Mouse (Mus musculus) forelimb bud, embryonic 11.5 days (tissue): ENCODE measurements around the gene Epop.

Experiments used
- DNase-seq: peaks from one replicate; pipeline ENCODE4 v3.0.0-alpha.2; 2012; ENCODE audit warnings: low read depth, low spot score

The Epop gene

DNA sequence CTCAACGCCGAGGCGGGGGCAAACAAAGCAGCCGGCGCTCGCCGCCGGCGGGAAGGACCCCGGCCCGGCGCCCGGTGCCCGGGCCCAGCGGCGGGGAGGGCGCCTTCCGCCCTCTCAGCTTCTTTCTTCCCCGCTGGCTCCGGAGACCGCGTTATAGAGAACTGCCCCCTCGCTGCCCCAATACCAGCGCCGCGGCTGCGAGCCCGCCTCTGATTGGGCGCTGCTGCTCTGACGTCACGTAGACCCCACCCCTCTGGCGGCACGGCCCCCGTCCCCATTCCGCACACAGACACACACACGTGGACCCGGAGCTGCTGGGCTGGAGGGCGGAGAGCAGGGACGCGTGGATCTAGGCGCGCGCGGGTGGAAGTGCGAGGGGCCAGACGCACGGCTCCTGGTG is at the start of gene Epop:
TSS of gene Epop (minus strand) at position 127 of the 400 bp plus-strand sequence.
- DNase-seq, result peak; percentile 91

GRCm38 (mm10) chr11:97678301-97678700 is 48.8 kb upstream of the Epop start:
- no peak for DNase-seq

- DNase-seq, result no peak
Observed at GRCm38 (mm10) chr11:97677842-97678241, 48.3 kb upstream of the Epop start.

DNA sequence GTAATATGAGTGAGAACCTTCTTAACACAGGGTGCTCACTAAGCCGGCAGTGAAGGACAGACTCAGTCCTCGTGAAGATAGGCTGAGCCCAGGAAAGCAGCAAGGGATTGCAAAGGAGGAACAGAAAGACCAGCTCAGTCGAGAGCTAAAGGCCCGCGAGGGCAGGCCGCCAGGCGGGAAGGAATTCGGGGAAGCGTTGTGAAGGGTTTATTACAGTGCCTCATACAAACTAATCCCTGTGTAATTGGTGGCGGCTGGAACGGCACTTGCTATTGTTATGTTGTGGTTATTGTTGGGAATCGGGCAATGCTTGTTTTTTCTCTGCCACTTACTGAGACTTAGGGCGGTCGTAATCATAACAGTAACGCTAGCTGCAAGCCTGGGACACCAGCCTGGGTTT is 47.9 kb upstream of the Epop start:
- no peak for DNase-seq

GRCm38 (mm10) chr11:97676050-97676754 is 46.7 kb upstream of the Epop start:
- DNase-seq, result no peak

DNA sequence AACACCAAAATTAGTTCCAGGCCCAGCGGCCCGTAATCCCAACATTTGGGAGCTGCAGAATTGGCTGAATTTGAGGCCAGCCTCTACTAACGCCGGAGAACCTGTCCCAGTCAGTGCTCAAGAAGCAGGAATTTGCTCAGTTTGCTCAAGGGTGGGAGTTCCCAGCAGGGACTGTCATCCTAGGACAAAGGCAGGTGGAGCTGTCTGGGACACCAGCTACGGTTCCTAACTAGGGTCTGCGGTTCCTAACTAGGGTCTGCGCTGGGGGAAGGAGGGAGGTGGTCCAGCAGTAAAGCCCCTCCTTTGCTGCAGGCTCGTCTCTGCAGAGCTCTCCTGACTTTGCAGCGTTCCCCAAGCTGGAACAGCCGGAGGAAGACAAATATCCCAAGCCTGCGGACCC is 43.6 kb upstream of the Epop start:
- no peak for DNase-seq

- no peak for DNase-seq
Observed at GRCm38 (mm10) chr11:97671177-97671527, 41.6 kb upstream of the Epop start.

GRCm38 (mm10) chr11:97670234-97671176 is 41.0 kb upstream of the Epop start:
- DNase-seq, result no peak

DNA sequence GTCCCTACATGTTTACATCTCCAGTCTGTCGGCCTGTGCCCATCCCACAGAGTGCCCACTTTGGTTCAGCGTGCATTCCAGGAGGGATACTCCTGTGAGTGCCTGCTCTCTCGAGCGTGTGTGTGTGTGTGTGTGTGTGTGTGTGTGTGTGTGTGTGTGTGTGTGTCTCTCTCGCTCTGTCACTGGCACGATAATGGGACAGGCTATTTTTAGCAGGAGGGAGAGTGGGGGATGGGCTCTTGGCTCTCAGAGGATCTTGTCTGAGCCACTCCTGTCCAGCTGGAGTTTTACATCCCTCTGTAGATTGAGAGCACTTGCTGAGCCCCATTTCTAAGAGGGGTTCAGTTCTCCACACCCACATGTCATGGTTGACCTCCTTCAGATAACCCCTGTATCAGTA is 40.3 kb upstream of the Epop start:
- DNase-seq, result no peak

GRCm38 (mm10) chr11:97669268-97669667 is 39.8 kb upstream of the Epop start:
- DNase-seq, result no peak

GRCm38 (mm10) chr11:97668160-97668559 is 38.7 kb upstream of the Epop start:
- no peak for DNase-seq

- no peak for DNase-seq
Observed at GRCm38 (mm10) chr11:97666794-97667193, 37.3 kb upstream of the Epop start.

DNA sequence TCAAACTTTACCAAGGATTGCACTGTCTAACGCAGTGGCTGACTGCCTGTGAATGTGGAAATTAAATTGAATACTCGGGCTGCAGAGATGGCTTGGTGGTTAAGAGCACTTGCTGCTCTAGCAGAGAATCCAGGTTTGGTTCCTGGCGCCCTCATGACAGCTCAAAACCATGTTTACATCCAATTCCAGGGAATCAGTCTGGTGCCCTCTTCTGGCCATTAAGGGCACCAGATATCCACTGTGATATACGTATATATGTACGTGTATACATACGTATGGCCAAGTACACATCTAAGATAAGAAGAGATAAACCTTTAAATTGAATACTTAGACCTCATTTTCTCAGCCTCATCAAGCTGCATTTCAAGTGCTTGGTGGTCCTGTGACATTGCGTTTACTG is 36.7 kb upstream of the Epop start:
- no peak for DNase-seq

GRCm38 (mm10) chr11:97665431-97665830 is 35.9 kb upstream of the Epop start:
- no peak for DNase-seq

- no peak for DNase-seq
Observed at GRCm38 (mm10) chr11:97664771-97665240, 35.3 kb upstream of the Epop start.

- no peak for DNase-seq
Observed at GRCm38 (mm10) chr11:97664339-97664665, 34.8 kb upstream of the Epop start.

DNA sequence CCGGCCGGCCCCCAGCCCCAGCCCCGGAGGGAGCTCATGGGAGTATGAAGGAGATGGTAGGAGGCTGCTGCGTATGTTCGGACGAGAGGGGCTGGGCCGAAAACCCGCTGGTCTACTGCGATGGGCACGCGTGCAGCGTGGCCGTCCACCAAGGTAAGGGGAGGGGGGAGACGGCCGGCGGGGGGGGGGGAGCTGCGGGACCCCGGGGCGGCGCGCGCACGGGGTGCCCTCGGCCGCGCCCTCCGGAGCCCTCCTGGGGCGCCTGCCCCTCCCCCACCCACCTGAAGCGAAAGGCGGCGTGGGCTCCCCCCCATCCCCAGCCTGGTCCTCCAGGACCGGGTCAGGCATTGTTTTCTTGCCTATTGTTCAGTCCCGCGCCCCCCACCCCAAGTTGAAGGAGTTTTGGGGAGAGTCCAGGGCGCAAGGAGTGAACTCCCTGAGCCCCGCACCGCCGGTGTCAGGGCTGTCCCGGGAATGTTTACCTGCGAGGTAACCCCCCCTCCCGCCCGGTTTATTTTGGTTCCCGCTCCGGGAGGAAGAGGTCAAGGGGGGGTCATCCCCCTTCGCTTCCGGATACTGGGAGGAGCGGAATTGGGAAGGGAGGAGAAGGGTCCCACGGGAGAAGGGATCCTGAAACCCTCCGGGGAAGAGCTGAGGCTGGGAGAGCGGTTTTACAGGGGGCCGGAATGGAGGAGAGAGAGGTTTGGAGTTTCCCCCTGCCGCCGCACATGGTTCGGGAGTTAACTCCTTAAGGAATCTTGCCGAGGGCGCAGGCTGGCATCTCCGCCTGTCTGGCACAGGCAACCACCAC is 34.2 kb upstream of the Epop start:
- DNase-seq, result peak; percentile 49

DNA sequence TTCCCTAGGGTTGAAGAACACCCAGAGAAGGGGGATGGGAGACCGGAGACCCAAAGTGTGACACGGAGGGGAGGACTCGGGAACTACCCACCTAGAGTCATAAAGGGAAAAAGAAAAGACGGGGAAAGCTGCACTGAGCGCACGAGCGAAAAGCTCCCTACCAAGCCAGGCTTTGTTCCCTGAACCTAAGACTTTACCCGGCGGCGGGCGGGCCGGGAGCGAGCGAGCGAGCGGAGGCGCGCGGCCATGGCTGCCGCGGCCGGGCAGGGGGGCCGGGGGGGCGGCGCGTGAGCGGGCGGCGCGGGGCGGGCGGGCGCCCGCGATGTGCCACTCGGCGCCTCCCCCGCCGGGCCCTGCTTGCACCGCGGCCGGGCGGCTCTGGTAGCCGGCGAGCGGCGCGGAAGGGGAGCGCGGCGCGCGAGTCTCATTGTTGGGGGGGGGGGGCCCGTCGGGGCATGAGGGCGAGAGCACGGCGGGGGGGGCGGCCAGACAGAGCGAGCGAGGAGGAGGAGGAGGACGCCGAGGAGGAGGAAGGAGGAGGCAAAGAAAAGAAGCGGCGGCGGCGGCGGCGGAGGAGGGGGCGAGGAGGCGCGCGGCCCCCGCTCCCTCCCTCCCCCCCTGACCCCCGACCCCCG is 33.5 kb upstream of the Epop start, which contains the start of gene Mllt6:
TSS of gene Mllt6 (plus strand) at position 522 of the 635 bp plus-strand sequence.
- peak; percentile 76 for DNase-seq

DNA sequence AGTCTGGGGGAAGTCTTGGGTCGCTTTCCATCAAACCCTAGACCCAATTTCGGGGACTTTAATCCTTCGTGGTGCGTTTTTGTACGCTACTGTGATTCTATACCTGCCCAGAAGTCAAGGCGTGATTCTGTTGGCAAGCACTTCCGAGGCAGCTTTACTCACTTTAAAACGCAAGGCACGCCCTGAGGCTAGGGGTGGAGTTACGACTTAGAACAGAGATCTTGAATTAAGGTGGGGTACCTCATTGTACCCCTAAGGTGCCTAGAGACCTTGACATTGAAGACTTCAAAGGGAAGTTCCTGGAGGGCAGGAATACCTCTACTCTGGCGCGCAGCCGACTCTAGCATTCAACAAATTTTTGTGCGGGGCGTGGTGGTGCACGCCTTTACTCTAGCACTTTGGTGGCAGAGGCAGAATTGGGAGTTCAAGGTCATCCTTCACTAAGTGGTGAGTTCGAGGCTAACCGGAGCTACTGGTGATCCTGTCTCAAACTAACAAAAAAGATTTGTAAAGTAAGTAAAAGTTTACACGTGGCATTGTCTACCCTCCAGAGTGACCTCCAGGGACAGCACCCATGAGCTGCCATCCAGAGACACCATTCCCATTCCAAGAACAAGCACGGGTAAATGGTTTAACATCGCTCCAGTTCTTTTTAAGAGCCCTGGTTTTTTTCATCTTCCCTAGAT is 32.8 kb upstream of the Epop start:
- DNase-seq, result peak; percentile 59

- DNase-seq, result peak; percentile 50
Observed at GRCm38 (mm10) chr11:97661648-97662133, 32.2 kb upstream of the Epop start.
